Mouse (Mus musculus) bone marrow, adult 2 months (tissue): Measurements from ENCODE around the gene Cdkn3. TPM values are rescaled to one million over a fixed set of nuclear protein-coding genes. Genes with fewer than 3 reads are reported as not detected.
A peak's percentile ranks its signal among the peaks of the same experiment; 100 is the strongest.
"Not testable (repeated sequence)": the region's sequence is repeated elsewhere in the genome, so short reads cannot be mapped to it uniquely, and the experiment has no call there.

Source experiments
- H3K27ac ChIP-seq: fragments of 200-500 bp; 2 replicates; pipeline ENCODE4 v1.5.1; 2012; ENCODE audit warnings: low read depth, mild to moderate bottlenecking, control low read depth, inconsistent platforms, low read length; ENCODE audit not compliant: control insufficient read depth, poor library complexity, insufficient read depth
- H3K4me1 ChIP-seq: fragments of 200-500 bp; 2 replicates; pipeline ENCODE4 v1.6.1; 2011; ENCODE audit warnings: low read length; ENCODE audit not compliant: control insufficient read depth, insufficient read depth
- H3K4me3 ChIP-seq: fragments of 200-500 bp; replicated peaks from 2 replicates; pipeline ENCODE3; 2011; ENCODE audit warnings: mild to moderate bottlenecking, low read depth, low read length, control low read depth; ENCODE audit not compliant: control insufficient read depth
- CTCF ChIP-seq: fragments of 200-500 bp; IDR thresholded peaks from 2 replicates; pipeline ENCODE4 v1.5.1; 2011; ENCODE audit warnings: low read length, control low read depth; ENCODE audit not compliant: control insufficient read depth, insufficient read depth
- POLR2A ChIP-seq: fragments of 200-500 bp; IDR thresholded peaks from 2 replicates; pipeline ENCODE4 v1.6.1; 2011; ENCODE audit warnings: low read depth, mild to moderate bottlenecking, control low read depth, low read length, borderline replicate concordance; ENCODE audit not compliant: control insufficient read depth
- WGBS: fragments of 180-500 bp; shearing (Covaris S2); methylation state at CpG from one replicate; pipeline ENCODE4 v1.1.7; 2018; 5-methylcytosine and 5-hydroxymethylcytosine counted together
- polyA plus RNA-seq: library from polyadenylated mRNA; stranded (reverse); fragments of >200 nt; gene quantifications from 2 replicates; pipeline ENCODE4 v1.2.4, GENCODE M21; 2011; ENCODE audit warnings: low replicate concordance; ENCODE audit not compliant: missing spikeins, insufficient read depth, insufficient read length

Cdkn3 gene
- polyA plus RNA-seq, 1 experiment: 105 TPM

GRCm38 (mm10) chr14:46736366-46736765 is 24.0 kb upstream of the Cdkn3 start:
- WGBS: 80% methylated on average over 4 of the region's 4 CpGs
- TF ChIP-seq POLR2A: no peak
- no peak for TF ChIP-seq CTCF
- no peaks in the 10 kb centered on the region for H3K4me1 ChIP-seq
- no peak overlapping the region for H3K27ac ChIP-seq
- H3K4me3 ChIP-seq: no peak overlapping the region

DNA sequence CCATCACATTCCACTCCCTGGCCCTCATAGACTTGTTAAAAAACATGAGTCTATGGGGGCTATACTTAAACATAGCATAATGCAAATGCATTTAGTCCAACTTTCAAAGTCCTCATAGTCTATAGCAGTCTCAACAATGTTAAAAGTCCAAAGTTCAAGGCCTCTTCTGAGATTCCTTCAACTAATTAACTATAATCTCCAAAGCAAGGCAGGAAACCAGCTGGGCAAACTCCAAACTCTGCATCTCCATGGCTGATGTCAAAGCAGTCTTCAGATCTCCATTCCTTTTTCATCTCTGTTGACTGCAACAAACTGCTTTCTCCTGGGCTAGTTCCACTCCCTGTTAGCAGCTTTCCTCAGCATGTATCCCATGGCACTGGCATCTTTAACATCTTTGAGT is 23.0 kb upstream of the Cdkn3 start:
- not testable (repeated sequence) for H3K27ac ChIP-seq

GRCm38 (mm10) chr14:46742674-46743073 is 17.7 kb upstream of the Cdkn3 start:
- 49% methylated on average over 2 of the region's 2 CpGs for WGBS
- no peaks in the 10 kb centered on the region for H3K4me1 ChIP-seq
- TF ChIP-seq POLR2A: no peak
- no peak for TF ChIP-seq CTCF
- H3K27ac ChIP-seq: no peak overlapping the region
- H3K4me3 ChIP-seq: no peak overlapping the region

More for the DNA sequence above, 23.0 kb upstream of the Cdkn3 start:
- H3K4me3 ChIP-seq, H3K4me1 ChIP-seq: not testable (repeated sequence)

- no peaks in the 10 kb centered on the region for H3K4me1 ChIP-seq
- H3K4me3 ChIP-seq: no peak overlapping the region
- TF ChIP-seq CTCF (no peak), POLR2A (no peak)
- no peak overlapping the region for H3K27ac ChIP-seq
- 83% methylated on average over 8 of the region's 8 CpGs for WGBS
These were observed 14.9 kb upstream of the Cdkn3 start for GRCm38 (mm10) chr14:46745413-46745812.

DNA sequence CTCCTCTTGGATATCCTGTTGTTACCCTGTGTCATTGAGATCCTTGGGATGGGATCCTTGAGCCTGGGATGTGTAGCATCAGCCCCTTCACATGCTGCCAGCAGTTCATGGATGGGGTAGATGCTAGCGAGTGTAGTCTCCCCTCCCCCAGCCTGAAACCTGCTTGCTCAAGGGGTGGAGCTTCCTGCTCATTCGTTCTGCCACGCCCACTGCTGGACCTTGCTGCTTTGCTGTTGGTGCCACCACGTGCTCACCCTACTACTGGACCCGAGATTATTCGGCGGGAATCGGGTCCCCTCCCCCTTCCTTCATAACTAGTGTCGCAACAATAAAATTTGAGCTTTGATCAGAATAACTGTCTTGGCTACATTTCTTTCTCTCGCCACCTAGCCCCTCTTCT is 6.0 kb upstream of the Cdkn3 start:
- H3K4me1 ChIP-seq, H3K27ac ChIP-seq, H3K4me3 ChIP-seq: not testable (repeated sequence)
- WGBS: 67% methylated on average over 10 of the region's 10 CpGs

DNA sequence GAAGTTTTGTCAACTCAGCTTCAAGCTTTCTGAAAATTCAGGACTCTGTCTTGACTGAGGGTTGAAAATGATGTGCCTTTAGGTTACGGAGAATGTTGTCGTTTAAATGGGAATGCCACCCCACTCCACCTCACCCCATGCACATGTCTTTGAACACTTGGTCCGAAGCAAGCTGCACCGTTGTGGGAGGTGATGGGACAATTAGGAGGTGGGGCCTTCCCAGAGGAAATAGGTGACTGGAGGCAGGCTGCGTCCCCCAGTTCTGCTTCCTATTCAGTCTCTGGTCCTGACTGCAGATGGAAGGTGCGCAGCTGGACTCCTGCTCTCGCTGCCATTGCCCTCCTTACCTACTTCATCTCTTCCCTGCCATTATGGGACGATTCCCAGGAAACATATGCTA is 4.5 kb upstream of the Cdkn3 start:
- WGBS: 87% methylated on average over 8 of the region's 8 CpGs
- no peak for TF ChIP-seq POLR2A
- TF ChIP-seq CTCF: no peak
- Histone ChIP-seq H3K4me1 (no peaks in the 10 kb centered on the region), H3K4me3 (no peak overlapping the region), H3K27ac (no peak overlapping the region)

GRCm38 (mm10) chr14:46757736-46758135 is 2.6 kb upstream of the Cdkn3 start:
- Histone ChIP-seq H3K27ac (no peak overlapping the region), H3K4me1 (no peaks in the 10 kb centered on the region), H3K4me3 (no peak overlapping the region)
- WGBS: 88% methylated on average over 9 of the region's 9 CpGs
- no peak for TF ChIP-seq CTCF
- no peak for TF ChIP-seq POLR2A

- Histone ChIP-seq H3K4me3 (no peak overlapping the region), H3K4me1 (no peaks in the 10 kb centered on the region), H3K27ac (no peak overlapping the region)
- no peak for TF ChIP-seq CTCF
- WGBS: 2% methylated on average over 7 of the region's 7 CpGs
These were observed 379 bp upstream of the Cdkn3 start for GRCm38 (mm10) chr14:46759970-46760354.

DNA sequence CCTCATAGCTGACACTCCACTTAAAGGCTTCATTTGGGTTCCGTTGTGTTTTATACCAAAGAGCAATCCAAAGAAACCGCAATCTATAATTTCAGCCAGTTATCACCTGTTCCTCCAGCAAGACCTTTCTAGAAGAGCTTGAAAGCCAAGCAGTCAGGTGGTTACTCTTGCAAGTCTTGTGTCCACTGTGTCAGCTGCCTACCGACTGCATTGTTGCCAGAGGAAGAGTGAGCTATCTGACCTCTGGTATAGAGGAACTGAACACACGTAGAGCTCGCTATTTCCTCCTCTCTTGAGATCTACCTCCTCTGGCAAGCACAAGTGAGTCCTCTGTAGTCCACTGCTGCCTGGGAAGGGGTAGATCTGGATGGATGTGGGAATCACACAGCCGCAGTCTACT is 845 bp downstream of the Cdkn3 start:
- H3K4me1 ChIP-seq: no peaks in the 10 kb centered on the region
- no peak for TF ChIP-seq POLR2A
- no peak for TF ChIP-seq CTCF
- H3K4me3 ChIP-seq: peak overlapping the region; percentile 96
- WGBS: 21% methylated on average over 6 of the region's 6 CpGs
- H3K27ac ChIP-seq: no peak overlapping the region
